Mouse (Mus musculus): ENCODE measurements around the gene Tbata.

DNA sequence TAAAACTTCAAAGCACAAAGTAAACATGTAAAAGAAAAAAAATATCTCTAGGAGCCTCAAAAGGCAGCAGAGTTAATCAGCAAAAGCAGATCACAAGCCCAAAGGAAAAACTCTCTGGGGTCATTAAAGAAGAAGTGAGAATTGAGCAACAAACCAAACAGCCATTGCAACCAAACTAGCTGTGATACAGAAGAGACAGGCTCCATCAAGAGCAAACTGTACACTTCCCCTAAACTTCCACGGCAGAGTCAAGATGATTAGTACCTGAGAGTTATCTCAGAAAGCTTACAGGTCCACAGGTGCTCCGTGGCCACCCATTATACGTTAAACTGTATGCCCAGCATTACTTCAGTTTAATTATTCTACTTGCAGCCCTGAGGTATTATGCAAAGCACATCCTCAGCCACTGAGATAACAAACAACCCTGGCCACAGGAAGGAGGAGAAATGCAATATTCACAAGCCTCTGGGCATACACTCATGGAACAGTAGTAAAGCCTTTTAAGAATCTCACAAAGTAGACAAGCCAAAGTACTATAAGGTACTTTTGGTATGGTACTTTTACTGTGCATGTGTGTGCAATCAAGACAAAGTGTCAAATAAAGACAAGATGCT is 36.4 kb upstream of the Tbata start:
- TF ChIP-seq ZNF384 (IDR thresholded peaks at IDR 0.05; ENCODE audit: low read depth, low read length) (no peak), MAZ (IDR thresholded peaks at IDR 0.05; ENCODE audit: low read depth, low read length) (no peak), ZC3H11A (IDR thresholded peaks at IDR 0.05; ENCODE audit: low read depth, low read length) (no peak), POLR2A (IDR thresholded peaks at IDR 0.05; ENCODE audit: control insufficient read depth in 1 of 2, insufficient read depth in 1 of 2, low read depth in 1 of 2, low read length in 2 of 2, poor library complexity in 1 of 2) (no peak), USF2 (IDR thresholded peaks at IDR 0.05; ENCODE audit: borderline replicate concordance in 1 of 2, insufficient read depth in 1 of 2, low read depth in 1 of 2, low read length in 2 of 2) (no peak), RCOR1 (IDR thresholded peaks at IDR 0.05; ENCODE audit: low read depth, low read length) (no peak), CHD1 (IDR thresholded peaks at IDR 0.05; ENCODE audit: low read depth, low read length) (no peak), CTCF (IDR thresholded peaks at IDR 0.05 in 2 of 3, conservative IDR thresholded peaks at IDR 0.05 in 1 of 3; ENCODE audit: control insufficient read depth in 1 of 3, insufficient read depth in 1 of 3, low read depth in 2 of 3, low read length in 3 of 3, poor library complexity in 1 of 3, severe bottlenecking in 1 of 3) (no peak), TAL1 (IDR thresholded peaks at IDR 0.05; ENCODE audit: low read length) (no peak)
